Mouse (Mus musculus) thymus, postnatal 0 days (tissue): ENCODE data around the gene Pask. TPM values are rescaled to one million over a fixed set of nuclear protein-coding genes. Genes with fewer than 3 reads are reported as not detected.
A peak's percentile ranks its signal among the peaks of the same experiment; 100 is the strongest.

ENCODE experiments used
- DNase-seq: peaks from one replicate; pipeline ENCODE4 v3.0.0-alpha.2; 2015; ENCODE audit warnings: low spot score
- microRNA-seq: library from miRNA; unstranded; fragments of <30 nt; microRNA quantifications from one replicate; pipeline ENCODE4, GENCODE M21; 2016; ENCODE audit warnings: borderline number of aligned reads
- polyA plus RNA-seq: library from polyadenylated mRNA; unstranded; fragments of >200 nt; fragmentation: Nextera tagmentation; extraction: Ambion mirVana; gene quantifications from 2 replicates; pipeline ENCODE4 v1.2.1, GENCODE M21; 2015

Pask gene
- polyA plus RNA-seq, 1 experiment from 2014 or later, result 8.6 TPM

DNA sequence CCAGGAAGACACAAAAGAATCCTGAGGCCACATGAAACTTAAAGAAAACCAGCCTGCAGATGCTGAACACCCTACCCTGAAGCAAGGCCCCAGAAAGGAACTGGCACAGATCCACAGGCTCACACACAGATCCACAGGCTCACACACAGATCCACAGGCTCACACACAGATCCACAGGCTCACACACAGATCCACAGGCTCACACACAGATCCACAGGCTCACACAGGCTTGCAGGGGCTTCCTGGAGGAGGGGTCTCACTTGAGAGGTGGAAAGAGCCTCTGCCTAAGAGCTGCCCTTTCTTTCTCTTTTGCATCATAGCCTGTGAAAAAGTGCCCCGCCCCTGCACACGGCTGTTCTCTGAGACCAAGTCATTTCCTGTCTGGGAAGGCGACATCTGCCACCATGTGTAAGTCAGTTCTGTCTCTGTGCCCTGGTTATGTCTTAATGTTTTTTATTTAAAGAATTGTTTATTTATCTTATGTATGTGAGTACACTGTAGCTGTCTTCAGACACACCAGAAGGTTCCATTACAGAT is 53.5 kb downstream of the Pask start:
- DNase-seq, result peak; percentile 40

GRCm38 (mm10) chr1:93277041-93277440 is 66.2 kb downstream of the Pask start:
- no peak for DNase-seq

GRCm38 (mm10) chr1:93275561-93275960 is 67.7 kb downstream of the Pask start:
- no peak for DNase-seq

- peak; percentile 58 for DNase-seq
These were observed 70.9 kb downstream of the Pask start for GRCm38 (mm10) chr1:93272409-93272821.

DNA sequence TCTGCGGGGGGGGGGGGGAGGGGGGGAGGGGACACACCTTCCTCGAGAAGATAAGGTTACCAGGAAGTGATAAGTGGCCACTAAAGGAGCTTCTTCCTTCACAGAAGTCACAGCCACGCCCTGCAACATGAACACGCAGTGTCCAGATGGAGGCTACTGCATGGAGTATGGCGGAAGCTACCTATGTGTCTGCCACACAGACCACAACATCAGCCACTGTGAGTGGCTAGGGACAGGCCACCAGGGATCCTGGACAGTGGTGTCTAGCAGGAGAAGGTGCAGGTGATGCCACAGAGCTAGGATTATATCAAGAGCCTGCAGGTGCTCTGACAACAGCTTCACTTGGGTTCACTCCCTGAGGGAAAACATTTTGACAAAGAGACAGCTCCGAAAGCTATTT is 71.5 kb downstream of the Pask start:
- DNase-seq, result no peak

DNA sequence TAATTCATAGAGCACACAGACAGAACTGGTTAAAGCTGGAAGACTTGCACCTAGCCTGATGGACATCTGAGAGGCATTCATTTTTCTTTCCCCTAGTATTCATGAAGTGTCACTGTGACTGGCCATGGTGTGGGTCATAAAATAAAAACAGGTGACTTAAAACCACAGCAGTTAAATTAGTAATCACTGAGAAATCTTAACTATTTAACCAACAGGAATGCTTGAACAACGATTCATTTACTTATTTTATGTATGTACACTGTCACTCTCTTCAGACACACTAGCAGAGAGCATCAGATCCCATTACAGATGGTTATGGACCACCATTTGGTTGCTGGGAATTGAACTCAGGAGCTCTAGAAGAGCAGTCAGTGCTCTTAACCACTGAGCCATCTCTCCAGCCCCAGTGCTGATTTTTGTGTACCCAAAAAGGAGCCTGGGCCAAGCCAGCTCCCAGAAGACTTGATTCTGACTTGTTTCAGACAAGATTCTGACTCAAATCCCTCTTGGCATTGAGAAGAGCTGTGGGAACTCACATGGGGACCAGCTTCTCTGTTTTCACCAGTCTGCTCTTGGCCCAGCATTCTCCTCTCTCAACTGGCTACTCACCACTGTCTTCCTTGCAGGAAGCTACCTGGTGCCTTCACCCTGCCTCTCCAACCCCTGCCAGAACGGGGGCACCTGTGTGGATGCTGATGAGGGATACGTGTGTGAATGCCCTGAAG is 72.6 kb downstream of the Pask start:
- DNase-seq, result no peak

- no peak for DNase-seq
These were observed 75.0 kb downstream of the Pask start for GRCm38 (mm10) chr1:93268246-93268645.

GRCm38 (mm10) chr1:93267207-93267606 is 76.1 kb downstream of the Pask start:
- no peak for DNase-seq

Small RNAs within 50 kb of the gene (microRNA-seq; reads per million reads assigned to microRNA genes)
- gene Mir6345 (not detected), gene Mir6901 (not detected), gene Mir6902 (not detected)

Other genes starting within 250 kb of the Pask start
- 0.20 and 0.22 TPM in 2 replicates for gene Kif1a, start 241.5 kb downstream of the Pask start, polyA plus RNA-seq
- 0.13 and 0.21 TPM in 2 replicates for gene Agxt, start 208.2 kb downstream of the Pask start, polyA plus RNA-seq
- gene 2310007B03Rik, start 182.5 kb downstream of the Pask start, polyA plus RNA-seq, result 0.50 and 0.74 TPM in 2 replicates
- gene Crocc2, start 174.8 kb downstream of the Pask start, polyA plus RNA-seq, result 0.08 and 0.10 TPM in 2 replicates
- gene Sned1, start 107.6 kb downstream of the Pask start, polyA plus RNA-seq, result 0.57 and 0.78 TPM in 2 replicates
- 20.1 and 21.5 TPM in 2 replicates for gene Mterf4, start 37.6 kb downstream of the Pask start, polyA plus RNA-seq
- gene Ppp1r7, start 628 bp downstream of the Pask start, polyA plus RNA-seq, result 59.0 and 63.3 TPM in 2 replicates
- 0.13 and 0.23 TPM in 2 replicates for gene Ano7, start 30.4 kb upstream of the Pask start, polyA plus RNA-seq
- gene Hdlbp, start 135.3 kb upstream of the Pask start, polyA plus RNA-seq, result 87.6 and 87.8 TPM in 2 replicates
- 0.68 and 0.86 TPM in 2 replicates for gene Farp2, start 168.6 kb upstream of the Pask start, polyA plus RNA-seq